Comparison of ENCODE assay signal across 9 mouse cellular contexts in genomic region chr14:61277285-61277684, GRCm38 (mm10). TPM values are rescaled to one million over a fixed set of nuclear protein-coding genes. Genes with fewer than 3 reads are reported as not detected.
DNase-seq lines count a peak whose midpoint lies in the region; ATAC-seq and TF ChIP-seq lines count a peak whose summit lies in the region.
"Had no signal": no experiment of that assay in that cellular context is flagged by ENCODE, and none has a peak within 500 bp of the region (broad histone marks: within the 10 kb centered on the region; RNA-seq: fewer than 3 reads in every experiment).

No protein-coding gene starts in this region.

- no peak overlapping the region for H3K4me2 ChIP-seq in forebrain, postnatal 0 days (ENCODE audit: low read depth)
- no peak overlapping the region for H3K4me2 ChIP-seq in forebrain, embryonic 16.5 days (ENCODE audit: low read length)
- H3K4me2 ChIP-seq in liver, embryonic 11.5 days: no peak overlapping the region
- H3K4me2 ChIP-seq: midbrain, embryonic 12.5 days had no signal

- no peaks in the 10 kb centered on the region for H3K9me3 ChIP-seq in forebrain, postnatal 0 days (ENCODE audit: low read length)
- H3K9me3 ChIP-seq in forebrain, embryonic 16.5 days (ENCODE audit: control insufficient read depth, low read length): no peaks in the 10 kb centered on the region
- H3K9me3 ChIP-seq in liver, embryonic 11.5 days (ENCODE audit: control insufficient read depth, low read length): no peaks in the 10 kb centered on the region
- H3K9me3 ChIP-seq: midbrain, embryonic 12.5 days had no signal

- H3K4me3 ChIP-seq in forebrain, postnatal 0 days (ENCODE audit: low read depth, low read length): no peak overlapping the region
- H3K4me3 ChIP-seq in forebrain, embryonic 16.5 days (replicated peaks; ENCODE audit: low read length): no peak overlapping the region
- no peak overlapping the region for H3K4me3 ChIP-seq in liver, embryonic 11.5 days (ENCODE audit: low read depth, low read length)
- H3K4me3 ChIP-seq: midbrain, embryonic 12.5 days had no signal

- H3K9ac ChIP-seq in forebrain, postnatal 0 days: no peak overlapping the region
- no peak overlapping the region for H3K9ac ChIP-seq in forebrain, embryonic 16.5 days (replicated peaks; ENCODE audit: low read depth, low read length)
- no peak overlapping the region for H3K9ac ChIP-seq in liver, embryonic 11.5 days (ENCODE audit: low read depth, low read length)
- H3K9ac ChIP-seq: midbrain, embryonic 12.5 days had no signal

- no peaks in the 10 kb centered on the region for H3K4me1 ChIP-seq in forebrain, postnatal 0 days (ENCODE audit: insufficient read depth)
- peaks cover 8% of the 10 kb centered on the region for H3K4me1 ChIP-seq in forebrain, embryonic 16.5 days (replicated peaks; ENCODE audit: control insufficient read depth, insufficient read depth, low read length)
- 0 out of 2 replicates have a peak, but pooled peaks cover 2% of the 10 kb centered on the region for H3K4me1 ChIP-seq in liver, embryonic 11.5 days (replicated peaks; ENCODE audit: control insufficient read depth, insufficient read depth, low read length)

- 40% methylated on average over 1 of the region's 1 CpGs for WGBS in forebrain, postnatal 0 days
- 48% methylated on average over 1 of the region's 1 CpGs for WGBS in forebrain, embryonic 16.5 days
- WGBS in liver, embryonic 11.5 days: 13% methylated on average over 1 of the region's 1 CpGs

- H3K36me3 ChIP-seq in forebrain, postnatal 0 days (ENCODE audit: insufficient read depth): no peaks in the 10 kb centered on the region
- no peaks in the 10 kb centered on the region for H3K36me3 ChIP-seq in forebrain, embryonic 16.5 days (ENCODE audit: control insufficient read depth, insufficient read depth)
- no peaks in the 10 kb centered on the region for H3K36me3 ChIP-seq in liver, embryonic 11.5 days (ENCODE audit: control insufficient read depth, insufficient read depth, low read length)
- H3K36me3 ChIP-seq: midbrain, embryonic 12.5 days had no signal

- H3K27me3 ChIP-seq in forebrain, postnatal 0 days (ENCODE audit: insufficient read depth, low read length): peaks cover 16% of the 10 kb centered on the region
- peaks cover 9% of the 10 kb centered on the region; the same call in 1 of the 2 replicates for H3K27me3 ChIP-seq in forebrain, embryonic 16.5 days (replicated peaks; ENCODE audit: control insufficient read depth, insufficient read depth, low read length)
- H3K27me3 ChIP-seq in liver, embryonic 11.5 days (replicated peaks; ENCODE audit: control insufficient read depth, insufficient read depth, low read length): peaks cover 34% of the 10 kb centered on the region

- no peak for ATAC-seq in forebrain, postnatal 0 days
- ATAC-seq in forebrain, embryonic 16.5 days: no peak
- no peak for ATAC-seq in liver, embryonic 11.5 days (replicated peaks; ENCODE audit: low FRiP score)
- ATAC-seq in monocyte, adult 5-6 weeks (replicated peaks; ENCODE audit: insufficient number of reproducible peaks, low FRiP score, low TSS enrichment, poor library complexity, severe bottlenecking): no peak

- peak; percentile 65 for TF ChIP-seq CTCF in forebrain, postnatal 0 days (IDR thresholded peaks at IDR 0.05; ENCODE audit: low read depth)

- no peak for DNase-seq in forebrain, postnatal 0 days
- DNase-seq in liver: peak; percentile 60
- no peak for DNase-seq in liver, embryonic 11.5 days (ENCODE audit: low spot score)
- peak; percentile 32 for DNase-seq in adipocyte (ENCODE audit: low spot score)
- DNase-seq in kidney, postnatal 36 days: peak; percentile 9 to 78
- DNase-seq in retina, embryonic 14.5 days (ENCODE audit: low spot score): peak; percentile 38

- no peak overlapping the region for H3K27ac ChIP-seq in forebrain, postnatal 0 days (ENCODE audit: low read depth, low read length)
- no peak overlapping the region for H3K27ac ChIP-seq in forebrain, embryonic 16.5 days (ENCODE audit: low read length)
- no peak overlapping the region for H3K27ac ChIP-seq in liver, embryonic 11.5 days (ENCODE audit: low read depth, low read length)
- H3K27ac ChIP-seq: midbrain, embryonic 12.5 days had no signal

RNA-seq across cellular contexts. Expression of gene Sgcg, which starts 19.0 kb away (rescaled TPM):
- 0.43 TPM in 1 of 2 replicates, not detected in the other for total RNA-seq in forebrain, postnatal 0 days (2014; rRNA removed)
- 0.10 TPM in 2 replicates for polyA plus RNA-seq in forebrain, postnatal 0 days (2015; fragmentation: Nextera tagmentation; extraction: Ambion mirVana)
- polyA plus RNA-seq in forebrain, embryonic 16.5 days (2015; fragmentation: Nextera tagmentation; extraction: Ambion mirVana): 0.22 and 0.24 TPM in 2 replicates
- 0.16 TPM in 1 of 2 replicates, not detected in the other for polyA plus RNA-seq in liver, embryonic 11.5 days (2014; fragmentation: Nextera tagmentation; extraction: Ambion mirVana)
- total RNA-seq in monocyte, adult 5-6 weeks (2017): not detected in 3 replicates
- polyA plus RNA-seq: midbrain, embryonic 12.5 days had no signal

RNA-seq across cellular contexts. Expression of gene Arl11, which starts 32.3 kb away (rescaled TPM):
- 0.23 and 0.57 TPM in 2 replicates for total RNA-seq in forebrain, postnatal 0 days (2014; rRNA removed)
- polyA plus RNA-seq in forebrain, postnatal 0 days (2015; fragmentation: Nextera tagmentation; extraction: Ambion mirVana): 0.54 and 0.62 TPM in 2 replicates
- polyA plus RNA-seq in forebrain, embryonic 16.5 days (2015; fragmentation: Nextera tagmentation; extraction: Ambion mirVana): 0.24 and 0.39 TPM in 2 replicates
- 1.1 and 1.4 TPM in 2 replicates for polyA plus RNA-seq in liver, embryonic 11.5 days (2014; fragmentation: Nextera tagmentation; extraction: Ambion mirVana)
- 3.1 to 7.7 TPM (median 4.9 TPM) in 3 replicates for total RNA-seq in monocyte, adult 5-6 weeks (2017)

Comparison
In these comparisons a context has a peak if more than half of its experiments do, and no peak if none do; other contexts are left out.
1. DNase-seq: peak in liver (single experiment), adipocyte (single experiment), kidney, postnatal 36 days (2 of 2) and retina, embryonic 14.5 days (single experiment); none in forebrain, postnatal 0 days (single experiment) and liver, embryonic 11.5 days (single experiment).